ENCODE assay signal across 10 mouse cellular contexts in genomic region chr14:8208876-8209275, GRCm38 (mm10). TPM values are rescaled to one million over a fixed set of nuclear protein-coding genes. Genes with fewer than 3 reads are reported as not detected.
DNase-seq lines count a peak whose midpoint lies in the region; ATAC-seq and TF ChIP-seq lines count a peak whose summit lies in the region.
"Had no signal": no experiment of that assay in that cellular context is flagged by ENCODE, and none has a peak within 500 bp of the region (broad histone marks: within the 10 kb centered on the region; RNA-seq: fewer than 3 reads in every experiment).

No protein-coding gene starts in this region.

- H3K4me1 ChIP-seq in forebrain, embryonic 15.5 days, result peaks cover 18% of the 10 kb centered on the region
- H3K4me1 ChIP-seq: embryonic facial prominence, embryonic 15.5 days had no signal

- no peaks in the 10 kb centered on the region for H3K9me3 ChIP-seq in forebrain, embryonic 15.5 days
- H3K9me3 ChIP-seq: embryonic facial prominence, embryonic 15.5 days had no signal

- H3K4me2 ChIP-seq in forebrain, embryonic 15.5 days (replicated peaks), result no peak overlapping the region
- H3K4me2 ChIP-seq: embryonic facial prominence, embryonic 15.5 days had no signal

- no peak overlapping the region for H3K4me3 ChIP-seq in forebrain, embryonic 15.5 days
- no peak overlapping the region for H3K4me3 ChIP-seq in left cerebral cortex, adult 2 months
- H3K4me3 ChIP-seq: embryonic facial prominence, embryonic 15.5 days had no signal

- no peaks in the 10 kb centered on the region for H3K36me3 ChIP-seq in forebrain, embryonic 15.5 days
- H3K36me3 ChIP-seq: embryonic facial prominence, embryonic 15.5 days had no signal

- ATAC-seq in forebrain, embryonic 15.5 days (replicated peaks), result peak; percentile 55
- ATAC-seq in inflammation-experienced regulatory T-cells, adult 6 months, result no peak

- DNase-seq in MN1 (ENCODE audit: low spot score), result peak; percentile 56
- DNase-seq in adrenal gland, postnatal 25 days, result peak; percentile 42
- DNase-seq in left cerebral cortex, adult 2 months (ENCODE audit: extremely low spot score in 1 of 2, low spot score in 2 of 2), result peak; percentile 61 to 80
- no peak for DNase-seq in thymus, postnatal 14 days
- no peak for DNase-seq in lung, adult 18-20 months
- no peak for DNase-seq in gastrocnemius, postnatal 36 days

- H3K27ac ChIP-seq in forebrain, embryonic 15.5 days (replicated peaks), result peak overlapping the region; percentile 63
- peak overlapping the region; percentile 76 for H3K27ac ChIP-seq in left cerebral cortex, adult 2 months
- H3K27ac ChIP-seq: embryonic facial prominence, embryonic 15.5 days; liver, embryonic 14.5 days had no signal

- H3K27me3 ChIP-seq in forebrain, embryonic 15.5 days, result no peaks in the 10 kb centered on the region
- H3K27me3 ChIP-seq: embryonic facial prominence, embryonic 15.5 days had no signal

- no peak for TF ChIP-seq CTCF in left cerebral cortex, adult 2 months (IDR thresholded peaks at IDR 0.05)

- intact Hi-C loops in left cerebral cortex, adult 2 months (cut with DNase I), result loop anchor here (1.0 kb wide), 1 partner anchor 23 kb away; no protein-coding TSS in a partner anchor
- intact Hi-C loops in gastrocnemius, postnatal 36 days (cut with DNase I), result no loop called here

- H3K9ac ChIP-seq in forebrain, embryonic 15.5 days (replicated peaks), result no peak overlapping the region
- H3K9ac ChIP-seq: embryonic facial prominence, embryonic 15.5 days; liver, embryonic 14.5 days had no signal

- 49% methylated on average over 3 of the region's 3 CpGs for WGBS in forebrain, embryonic 15.5 days

RNA-seq across cellular contexts. Expression of gene Kctd6, which starts 5.1 kb away (rescaled TPM):
- 12.9 and 13.7 TPM in 2 replicates for total RNA-seq in adrenal gland, postnatal 25 days (2021)
- polyA plus RNA-seq in forebrain, embryonic 15.5 days (2015; fragmentation: Nextera tagmentation; extraction: Ambion mirVana), result 15.7 and 25.1 TPM in 2 replicates
- total RNA-seq in left cerebral cortex, adult 2 months (2021), result 10 to 100 TPM; 41.5 to 42.1 TPM
- polyA plus RNA-seq in inflammation-experienced regulatory T-cells, adult 6 months (2017; shearing (Covaris generic)), result 1 to 10 TPM; 1.9 to 3.6 (median 3.0) TPM
- 1 to 10 TPM; 5.7 to 7.7 TPM for total RNA-seq in gastrocnemius, postnatal 36 days (2021)

RNA-seq across cellular contexts. Expression of gene Pdhb, which starts 36.1 kb away (rescaled TPM):
- 313 and 323 TPM in 2 replicates for total RNA-seq in adrenal gland, postnatal 25 days (2021)
- polyA plus RNA-seq in forebrain, embryonic 15.5 days (2015; fragmentation: Nextera tagmentation; extraction: Ambion mirVana), result 235 and 239 TPM in 2 replicates
- 100 to 1,000 TPM; 159 to 168 TPM for total RNA-seq in left cerebral cortex, adult 2 months (2021)
- 100 to 1,000 TPM; 127 to 152 (median 143) TPM for polyA plus RNA-seq in inflammation-experienced regulatory T-cells, adult 6 months (2017; shearing (Covaris generic))
- total RNA-seq in gastrocnemius, postnatal 36 days (2021), result 100 to 1,000 TPM; 307 to 316 TPM

RNA-seq across cellular contexts. Expression of gene Acox2, which starts 50.3 kb away (rescaled TPM):
- 0.43 and 1.5 TPM in 2 replicates for total RNA-seq in adrenal gland, postnatal 25 days (2021)
- not detected in 2 replicates for polyA plus RNA-seq in forebrain, embryonic 15.5 days (2015; fragmentation: Nextera tagmentation; extraction: Ambion mirVana)
- total RNA-seq in left cerebral cortex, adult 2 months (2021), result under 1 TPM in 1 of 2 experiments, not detected in 1; 0.36 TPM
- not detected for polyA plus RNA-seq in inflammation-experienced regulatory T-cells, adult 6 months (2017; shearing (Covaris generic))
- total RNA-seq in gastrocnemius, postnatal 36 days (2021), result under 1 TPM in 1 of 2 experiments, not detected in 1; 0.37 TPM

Comparison
In these comparisons a context has a peak if more than half of its experiments do, and no peak if none do; other contexts are left out.
1. DNase-seq: peak in MN1 (single experiment), adrenal gland, postnatal 25 days (single experiment) and left cerebral cortex, adult 2 months (2 of 2); none in thymus, postnatal 14 days (single experiment), lung, adult 18-20 months (0 of 2) and gastrocnemius, postnatal 36 days (0 of 2).